Mouse (Mus musculus) skeletal muscle tissue, adult 2 months (tissue): ENCODE measurements at regions not wholly inside any gene's neighbourhood (a gene's known extent, or its start where the extent isn't known, plus 50 kb on each side); places are given as distances from the start of the nearest gene placed in this dataset.
A peak's percentile ranks its signal among the peaks of the same experiment; 100 is the strongest.

Experiments used
- DNase-seq: peaks from one replicate; pipeline ENCODE4 v3.0.0-alpha.2; 2012; ENCODE audit warnings: low read depth, low spot score

GRCm38 (mm10) chr16:46592618-46593253 lies 94.4 kb upstream of the Nectin3 start:
- no peak for DNase-seq

GRCm38 (mm10) chr16:46587056-46587455 lies 88.7 kb upstream of the Nectin3 start:
- DNase-seq, result no peak

GRCm38 (mm10) chr16:46584502-46584901 lies 86.2 kb upstream of the Nectin3 start:
- DNase-seq, result peak; percentile 18

- no peak for DNase-seq
These were observed 82.8 kb upstream of the Nectin3 start for GRCm38 (mm10) chr16:46581115-46581514.

GRCm38 (mm10) chr16:46574221-46574620 lies 75.9 kb upstream of the Nectin3 start:
- no peak for DNase-seq

- DNase-seq, result no peak
These were observed 69.1 kb upstream of the Nectin3 start for GRCm38 (mm10) chr16:46567446-46567845.

- no peak for DNase-seq
These were observed 67.8 kb upstream of the Nectin3 start for GRCm38 (mm10) chr16:46566020-46566581.

- no peak for DNase-seq
These were observed 59.0 kb upstream of the Nectin3 start for GRCm38 (mm10) chr16:46557281-46557680.

GRCm38 (mm10) chr16:46548207-46548606 lies 49.9 kb upstream of the Nectin3 start:
- DNase-seq, result no peak
